Mouse (Mus musculus) liver, adult 2 months (tissue): ENCODE data around the gene Prelid3b. TPM values are rescaled to one million over a fixed set of nuclear protein-coding genes. Genes with fewer than 3 reads are reported as not detected.
A peak's percentile ranks its signal among the peaks of the same experiment; 100 is the strongest.

Experiments
- DNase-seq: peaks from one replicate; pipeline ENCODE4 v3.0.0-alpha.2; 2011; ENCODE audit warnings: low read depth, low spot score; ENCODE audit errors: extremely low read depth
- H3K27ac ChIP-seq: fragments of 200-500 bp; replicated peaks from 2 replicates; pipeline ENCODE4 v1.5.1; 2012; ENCODE audit warnings: low read depth, mild to moderate bottlenecking, control low read depth, inconsistent platforms, low read length; ENCODE audit not compliant: insufficient read depth
- H3K27me3 ChIP-seq: fragments of 200-500 bp; 2 replicates; pipeline ENCODE4 v1.6.1; 2012; ENCODE audit warnings: mild to moderate bottlenecking, moderate library complexity, low read length, inconsistent platforms; ENCODE audit not compliant: control insufficient read depth, insufficient read depth
- H3K36me3 ChIP-seq: fragments of 200-500 bp; 2 replicates; pipeline ENCODE4 v1.6.1; 2012; ENCODE audit warnings: low read length, inconsistent platforms; ENCODE audit not compliant: control insufficient read depth, insufficient read depth
- H3K4me1 ChIP-seq: fragments of 200-500 bp; 2 replicates; pipeline ENCODE4 v1.6.1; 2011; ENCODE audit warnings: low read length; ENCODE audit not compliant: control insufficient read depth, insufficient read depth
- H3K4me3 ChIP-seq: fragments of 200-500 bp; 2 replicates; pipeline ENCODE4 v1.5.1; 2011; ENCODE audit warnings: low read depth, mild to moderate bottlenecking, control low read depth, low read length, moderate library complexity; ENCODE audit not compliant: insufficient read depth
- H3K79me2 ChIP-seq: fragments of 200-500 bp; 2 replicates; pipeline ENCODE4 v1.6.1; 2012; ENCODE audit warnings: inconsistent platforms, mild to moderate bottlenecking, low read length, moderate library complexity; ENCODE audit not compliant: control insufficient read depth, insufficient read depth
- H3K9ac ChIP-seq: fragments of 200-500 bp; 2 replicates; pipeline ENCODE4 v1.6.1; 2012; ENCODE audit warnings: low read depth, mild to moderate bottlenecking, control low read depth, inconsistent platforms, low read length
- CTCF ChIP-seq: fragments of 200-500 bp; IDR thresholded peaks from 2 replicates; pipeline ENCODE4 v1.5.1; 2011; ENCODE audit warnings: low read depth, low read length, control low read depth
- POLR2A ChIP-seq: fragments of 200-500 bp; IDR thresholded peaks from 2 replicates; pipeline ENCODE4 v1.6.1; 2011; ENCODE audit warnings: low read length, control low read depth; ENCODE audit not compliant: insufficient read depth; ENCODE audit errors: extremely low read depth
- WGBS: fragments of 180-500 bp; shearing (Covaris S2); methylation state at CpG from one replicate; pipeline ENCODE4 v1.1.7; 2018; 5-methylcytosine and 5-hydroxymethylcytosine counted together
- polyA plus RNA-seq: library from polyadenylated mRNA; depleted of rRNA; stranded (reverse); fragments of >200 nt; gene quantifications from 2 replicates; pipeline ENCODE4 v1.2.3, GENCODE M21; 2012; rRNA removed
- total RNA-seq: library from RNA; depleted of rRNA; stranded (reverse); fragments of >200 nt; gene quantifications from 2 replicates; pipeline ENCODE4 v1.2.3, GENCODE M21; 2014; rRNA removed

The Prelid3b gene
- total RNA-seq (35.4 and 38.6 TPM in 2 replicates), polyA plus RNA-seq (24.5 and 30.7 TPM in 2 replicates)

DNA sequence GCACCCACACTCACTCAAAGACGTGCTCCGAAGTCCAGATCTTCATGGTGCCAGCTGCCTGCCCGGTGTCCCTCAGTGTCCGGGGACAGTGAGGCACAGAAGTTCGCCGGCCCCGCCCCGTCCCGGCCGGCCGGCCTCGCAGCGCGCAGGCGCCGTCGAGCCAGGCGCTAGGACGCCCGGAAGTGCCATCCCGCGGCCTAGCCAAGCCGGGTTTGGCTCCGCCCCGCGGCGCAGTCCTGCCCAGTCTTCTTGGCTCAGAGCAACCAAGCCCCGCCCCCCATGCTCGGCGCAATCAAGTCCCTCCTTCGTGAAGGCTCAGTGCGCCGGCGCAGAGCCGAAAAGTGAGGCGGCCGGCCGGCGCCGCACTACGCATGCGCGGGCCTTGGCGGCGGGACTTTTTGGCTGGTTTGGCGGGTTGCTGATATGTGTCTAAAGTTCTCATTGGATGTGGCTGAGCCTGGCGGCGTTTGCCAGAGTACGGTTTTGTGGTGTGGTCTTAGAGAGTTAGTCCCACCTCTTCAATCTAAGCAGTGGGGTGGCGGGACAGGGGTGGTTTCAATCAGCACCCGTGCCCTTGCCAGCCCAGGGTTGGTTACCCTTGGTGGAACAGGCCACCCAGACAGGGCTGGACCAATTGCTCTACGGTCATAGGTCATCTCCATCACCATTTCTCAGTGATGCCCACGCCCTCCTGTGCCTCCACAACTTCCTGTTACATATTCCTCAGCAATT, at the start of gene Prelid3b:
Gene Prelid3b (minus strand): TSS at position 264 of the 732 bp plus-strand sequence.
- Histone ChIP-seq H3K4me3 (peak within 1 kb of the TSS; percentile 84), H3K4me1 (peaks cover 3% of the 10 kb centered on the region), H3K27ac (peak within 1 kb of the TSS; percentile 86), H3K27me3 (no peaks in the 10 kb centered on the region), H3K79me2 (peaks cover 13% of the 10 kb centered on the region; the same call in 1 of the 2 replicates), H3K9ac (peak within 1 kb of the TSS; percentile 87), H3K36me3 (peaks cover 9% of the 10 kb centered on the region)
- DNase-seq = peak; percentile 90
- TF ChIP-seq CTCF (no peak), POLR2A (peak; percentile 55; the same call in 1 of the 2 replicates)
- WGBS = under 1% methylated on average over 53 of the region's 53 CpGs

DNA sequence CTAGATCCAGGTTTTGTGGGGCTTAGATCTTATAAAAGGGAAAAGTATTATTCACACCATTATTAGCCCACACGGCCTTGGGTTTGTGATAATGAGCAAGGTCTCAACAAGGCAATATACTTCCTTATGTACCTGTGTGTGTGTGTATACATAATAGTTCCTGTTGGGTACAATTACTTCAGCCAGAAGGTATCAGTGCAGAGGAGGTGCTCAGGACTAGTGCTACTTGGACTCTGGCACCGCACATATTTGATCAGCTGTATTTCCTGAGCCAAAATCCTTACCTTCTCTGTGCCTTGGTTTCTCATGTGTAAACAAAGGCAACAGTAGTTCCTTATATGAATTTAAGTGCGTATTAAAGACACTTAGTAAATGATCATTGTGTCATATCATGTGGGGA, 49.3 kb upstream of the Prelid3b start:
- Histone ChIP-seq H3K27me3 (no peaks in the 10 kb centered on the region), H3K79me2 (no peaks in the 10 kb centered on the region), H3K4me1 (peaks cover 3% of the 10 kb centered on the region), H3K9ac (no peak overlapping the region), H3K4me3 (no peak overlapping the region), H3K27ac (no peak overlapping the region), H3K36me3 (no peaks in the 10 kb centered on the region)
- 86% methylated on average over 3 of the region's 3 CpGs for WGBS
- no peak for DNase-seq
- no peak for TF ChIP-seq POLR2A
- TF ChIP-seq CTCF = no peak

DNA sequence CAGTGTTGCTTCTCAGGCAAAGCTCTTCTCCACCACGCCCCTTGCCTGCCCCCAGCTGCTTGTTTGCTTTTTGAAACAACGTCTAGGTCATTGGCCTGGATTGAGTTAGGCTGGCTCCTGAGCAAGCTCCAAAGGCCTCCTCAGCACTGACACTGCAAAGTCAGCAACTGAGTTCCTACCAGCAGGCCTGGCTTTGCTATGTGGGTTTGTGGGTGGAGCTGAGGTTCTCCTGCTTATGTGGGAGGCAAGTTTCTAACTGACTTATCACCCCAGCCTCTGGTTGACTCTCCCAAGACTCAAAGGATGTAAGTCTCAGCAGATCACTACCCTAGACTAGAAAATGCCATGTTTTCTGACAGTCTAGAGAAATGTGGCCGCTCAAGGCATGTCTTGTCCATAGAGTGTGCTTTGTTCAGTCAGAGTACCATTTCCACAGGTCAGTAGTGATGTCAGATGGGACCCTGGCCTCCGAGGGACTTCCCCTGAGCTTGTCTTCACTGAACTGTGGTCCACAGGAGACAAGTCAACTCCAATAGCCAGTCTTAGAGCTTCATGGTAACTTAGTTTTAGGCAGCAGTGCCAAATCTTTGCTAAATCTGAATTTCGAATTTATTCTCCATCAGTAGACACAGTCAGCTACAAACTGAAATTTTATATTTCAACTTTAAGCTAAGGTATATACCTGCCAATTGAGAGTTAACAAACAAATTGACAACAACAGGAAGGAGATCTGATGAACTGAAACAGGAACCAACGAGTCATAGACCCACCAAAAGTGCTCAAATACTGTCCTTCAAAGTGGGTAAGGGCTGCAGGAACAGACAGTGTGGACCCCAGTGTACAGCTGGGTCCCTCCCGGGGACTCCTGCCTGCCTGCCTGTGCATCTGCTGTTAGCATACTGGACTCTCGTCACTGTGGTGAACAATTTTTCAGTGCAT, 44.5 kb upstream of the Prelid3b start:
- TF ChIP-seq CTCF = 0 out of 2 replicates have a peak, but pooled peaks have one; percentile 15
- TF ChIP-seq POLR2A = no peak
- no peak overlapping the region for H3K4me3 ChIP-seq
- H3K9ac ChIP-seq = no peak overlapping the region
- no peaks in the 10 kb centered on the region for H3K27me3 ChIP-seq
- peak overlapping the region; percentile 17; the same call in 1 of the 2 replicates for H3K27ac ChIP-seq
- no peaks in the 10 kb centered on the region for H3K79me2 ChIP-seq
- peak; percentile 91 for DNase-seq
- H3K4me1 ChIP-seq = peaks cover 3% of the 10 kb centered on the region
- H3K36me3 ChIP-seq = no peaks in the 10 kb centered on the region
- WGBS = 60% methylated on average over 8 of the region's 8 CpGs

GRCm38 (mm10) chr2:174514887-174515286, 42.0 kb upstream of the Prelid3b start:
- TF ChIP-seq POLR2A (no peak), CTCF (no peak)
- Histone ChIP-seq H3K36me3 (no peaks in the 10 kb centered on the region), H3K9ac (no peak overlapping the region), H3K79me2 (no peaks in the 10 kb centered on the region), H3K27ac (no peak overlapping the region), H3K4me1 (peaks cover 3% of the 10 kb centered on the region), H3K27me3 (no peaks in the 10 kb centered on the region), H3K4me3 (no peak overlapping the region)
- WGBS = 92% methylated on average over 4 of the region's 4 CpGs
- no peak for DNase-seq

DNA sequence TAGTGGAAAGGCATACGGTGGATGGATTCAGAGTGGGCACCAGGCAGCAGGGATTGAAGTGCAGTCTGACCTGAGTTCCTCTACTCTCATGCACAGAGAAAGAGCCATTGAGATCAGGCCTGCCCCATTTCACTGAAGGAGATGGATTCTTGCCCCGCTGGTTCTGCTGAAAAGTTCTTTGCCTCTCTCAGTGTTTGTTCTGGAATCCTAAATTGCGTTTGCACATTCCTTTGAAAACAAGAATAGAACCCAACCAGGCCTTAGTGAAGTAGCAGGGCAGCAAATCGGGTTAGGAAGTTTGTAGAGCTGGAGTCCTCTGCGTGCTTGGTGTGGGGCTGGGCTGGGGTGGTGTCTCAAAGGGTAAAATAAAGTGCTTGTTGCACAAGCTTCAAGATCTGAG, 40.9 kb upstream of the Prelid3b start:
- no peak for DNase-seq

More for the DNA sequence above, 40.9 kb upstream of the Prelid3b start:
- Histone ChIP-seq H3K27me3 (no peaks in the 10 kb centered on the region), H3K27ac (no peak overlapping the region), H3K4me1 (peaks cover 3% of the 10 kb centered on the region), H3K36me3 (no peaks in the 10 kb centered on the region), H3K9ac (no peak overlapping the region), H3K4me3 (no peak overlapping the region), H3K79me2 (no peaks in the 10 kb centered on the region)
- TF ChIP-seq POLR2A = no peak
- TF ChIP-seq CTCF = no peak
- 79% methylated on average over 5 of the region's 5 CpGs for whole genome bisulfite sequencing
